Mouse (Mus musculus): ENCODE results near the gene Uhrf1. TPM values are rescaled to one million over a fixed set of nuclear protein-coding genes. Genes with fewer than 3 reads are reported as not detected.

Uhrf1 gene
- polyA plus RNA-seq, 1 experiment from 2014 or later: 110 TPM

- H3K36me3 ChIP-seq: peaks cover 21% of the 10 kb centered on the region
- H3K4me2 ChIP-seq (replicated peaks): no peak overlapping the region
- H3K4me1 ChIP-seq: 0 out of 2 replicates have a peak, but pooled peaks cover 4% of the 10 kb centered on the region
- no peak overlapping the region for H3K27ac ChIP-seq (replicated peaks)
- ATAC-seq (ENCODE audit: insufficient number of reproducible peaks, low FRiP score, low TSS enrichment, low read depth): no peak
- H3K27me3 ChIP-seq: no peaks in the 10 kb centered on the region
- WGBS: 78% methylated on average over 4 of the region's 4 CpGs
- H3K9ac ChIP-seq: no peak overlapping the region
- no peaks in the 10 kb centered on the region for H3K9me3 ChIP-seq (replicated peaks)
- no peak overlapping the region for H3K4me3 ChIP-seq (replicated peaks)
Observed at GRCm38 (mm10) chr17:56348128-56348527, 45.0 kb downstream of the Uhrf1 start.

DNA sequence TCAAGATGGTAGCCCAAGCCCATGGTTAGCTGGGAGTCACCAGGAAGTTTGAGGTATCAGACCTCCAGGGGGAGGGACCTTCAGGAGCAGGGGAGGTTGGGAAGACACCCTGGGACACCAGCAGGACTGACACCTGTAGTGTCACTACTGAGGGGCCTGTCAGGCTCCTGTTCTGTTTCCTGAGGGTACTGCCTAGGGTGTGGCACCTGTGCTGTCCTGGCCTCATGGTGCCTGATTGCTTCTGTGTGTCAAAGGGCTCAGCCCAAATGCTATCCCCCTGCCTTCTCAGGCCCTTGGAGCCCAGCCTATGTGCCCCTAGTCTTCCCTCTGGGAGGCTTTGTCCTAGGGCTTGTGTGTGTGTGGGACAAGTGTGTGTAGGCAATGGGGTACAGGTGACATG lies 45.5 kb downstream of the Uhrf1 start:
- Histone ChIP-seq H3K36me3 (peaks cover 25% of the 10 kb centered on the region), H3K27ac (replicated peaks) (no peak overlapping the region), H3K27me3 (no peaks in the 10 kb centered on the region), H3K4me1 (0 out of 2 replicates have a peak, but pooled peaks cover 4% of the 10 kb centered on the region), H3K4me3 (replicated peaks) (no peak overlapping the region), H3K9ac (no peak overlapping the region), H3K4me2 (replicated peaks) (no peak overlapping the region), H3K9me3 (replicated peaks) (no peaks in the 10 kb centered on the region)
- ATAC-seq (ENCODE audit: insufficient number of reproducible peaks, low FRiP score, low TSS enrichment, low read depth): no peak

- H3K36me3 ChIP-seq: peaks cover 43% of the 10 kb centered on the region
- H3K4me2 ChIP-seq (replicated peaks): no peak overlapping the region
- H3K4me3 ChIP-seq (replicated peaks): no peak overlapping the region
- 18% methylated on average over 2 of the region's 2 CpGs for WGBS
- H3K9ac ChIP-seq: no peak overlapping the region
- 0 out of 2 replicates have a peak, but pooled peaks have one; percentile 12 for ATAC-seq (ENCODE audit: insufficient number of reproducible peaks, low FRiP score, low TSS enrichment, low read depth)
- H3K9me3 ChIP-seq (replicated peaks): no peaks in the 10 kb centered on the region
- H3K27me3 ChIP-seq: no peaks in the 10 kb centered on the region
- H3K27ac ChIP-seq (replicated peaks): no peak overlapping the region
- H3K4me1 ChIP-seq: 0 out of 2 replicates have a peak, but pooled peaks cover 4% of the 10 kb centered on the region
Observed at GRCm38 (mm10) chr17:56350694-56351093, 47.6 kb downstream of the Uhrf1 start.

DNA sequence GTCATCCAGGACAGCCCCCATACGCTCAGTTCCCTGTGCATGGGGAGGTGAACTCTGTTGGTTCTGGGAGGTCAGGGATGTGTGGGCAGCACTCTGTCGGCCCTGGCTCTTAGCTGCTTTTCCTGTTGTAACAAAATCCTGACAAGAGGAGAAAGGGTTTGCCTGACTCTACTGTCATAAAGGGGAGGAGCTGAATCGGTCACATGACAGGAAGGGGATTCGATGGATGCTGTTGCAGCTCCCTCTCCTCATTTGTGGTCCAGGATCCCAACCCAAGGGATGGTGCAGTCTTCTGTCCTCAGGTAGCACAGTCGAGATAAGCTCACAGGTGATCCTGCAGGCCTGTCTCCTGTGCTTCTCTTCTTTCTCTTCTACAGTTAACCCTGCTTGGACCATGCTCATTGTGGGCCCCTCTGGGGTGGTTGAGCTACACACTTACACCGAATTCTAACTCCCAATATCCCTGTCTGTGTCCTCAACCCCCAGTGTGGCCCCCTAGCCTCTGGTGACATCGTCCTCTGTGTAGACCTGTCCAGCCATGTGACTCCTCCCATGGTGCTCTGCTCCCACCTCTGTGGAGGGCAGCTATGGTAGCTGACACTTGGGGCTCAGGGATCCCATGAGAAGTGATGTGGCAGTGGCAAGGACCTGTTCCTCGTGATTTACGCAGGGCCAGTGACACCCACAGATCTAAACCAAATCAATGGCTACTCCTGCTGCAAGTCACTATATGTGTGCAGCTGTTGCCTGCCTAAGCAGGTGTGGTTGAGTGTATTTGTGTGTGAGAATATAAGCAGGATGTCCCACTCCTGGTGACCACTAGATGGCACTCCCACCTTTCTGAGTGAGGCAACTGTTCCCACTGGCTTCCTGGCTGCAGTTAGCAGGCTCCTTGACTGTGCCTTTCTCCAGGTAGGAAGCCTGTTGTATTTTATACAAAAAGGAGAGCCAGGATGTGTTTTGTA lies 54.1 kb downstream of the Uhrf1 start:
- Histone ChIP-seq H3K4me1 (no peaks in the 10 kb centered on the region), H3K4me3 (replicated peaks) (no peak overlapping the region), H3K9me3 (replicated peaks) (no peaks in the 10 kb centered on the region), H3K4me2 (replicated peaks) (no peak overlapping the region), H3K27me3 (no peaks in the 10 kb centered on the region), H3K9ac (no peak overlapping the region), H3K27ac (replicated peaks) (no peak overlapping the region), H3K36me3 (peaks cover 76% of the 10 kb centered on the region)
- 0 out of 2 replicates have a peak, but pooled peaks have one; percentile 53 for ATAC-seq (ENCODE audit: insufficient number of reproducible peaks, low FRiP score, low TSS enrichment, low read depth)
- 63% methylated on average over 9 of the region's 9 CpGs for WGBS

DNA sequence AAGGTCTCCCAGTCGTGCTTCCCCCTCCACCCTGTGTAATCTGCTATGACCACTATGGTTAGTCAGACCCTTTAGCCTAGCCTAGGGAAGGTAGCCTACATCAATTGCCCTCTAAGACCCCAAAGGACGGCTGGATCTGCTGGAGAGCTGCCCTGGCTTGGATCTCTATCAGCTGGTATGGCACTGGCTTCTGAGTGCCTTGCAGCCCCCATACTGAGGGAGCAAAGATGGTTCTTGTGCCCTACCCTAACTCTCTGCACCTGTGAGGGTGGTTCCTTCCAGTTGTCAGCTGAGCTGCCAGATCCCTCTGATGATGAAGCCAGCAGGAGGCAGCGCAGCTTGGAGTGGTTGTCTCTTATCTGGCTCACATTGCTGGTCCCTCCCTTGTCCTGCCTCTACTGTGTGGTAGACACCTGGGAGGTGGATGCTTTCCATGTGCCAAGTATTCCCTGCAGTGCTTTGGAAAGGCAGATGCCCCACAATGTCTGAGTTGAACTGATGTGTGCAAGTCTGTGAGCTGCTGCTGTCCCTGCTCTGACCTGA lies 56.1 kb downstream of the Uhrf1 start:
- Histone ChIP-seq H3K4me1 (no peaks in the 10 kb centered on the region), H3K9ac (no peak overlapping the region), H3K27me3 (no peaks in the 10 kb centered on the region), H3K4me3 (replicated peaks) (no peak overlapping the region), H3K27ac (replicated peaks) (no peak overlapping the region), H3K4me2 (replicated peaks) (no peak overlapping the region), H3K9me3 (replicated peaks) (no peaks in the 10 kb centered on the region), H3K36me3 (peaks cover 67% of the 10 kb centered on the region)
- 83% methylated on average over 3 of the region's 3 CpGs for WGBS
- ATAC-seq (ENCODE audit: insufficient number of reproducible peaks, low FRiP score, low TSS enrichment, low read depth): no peak

DNA sequence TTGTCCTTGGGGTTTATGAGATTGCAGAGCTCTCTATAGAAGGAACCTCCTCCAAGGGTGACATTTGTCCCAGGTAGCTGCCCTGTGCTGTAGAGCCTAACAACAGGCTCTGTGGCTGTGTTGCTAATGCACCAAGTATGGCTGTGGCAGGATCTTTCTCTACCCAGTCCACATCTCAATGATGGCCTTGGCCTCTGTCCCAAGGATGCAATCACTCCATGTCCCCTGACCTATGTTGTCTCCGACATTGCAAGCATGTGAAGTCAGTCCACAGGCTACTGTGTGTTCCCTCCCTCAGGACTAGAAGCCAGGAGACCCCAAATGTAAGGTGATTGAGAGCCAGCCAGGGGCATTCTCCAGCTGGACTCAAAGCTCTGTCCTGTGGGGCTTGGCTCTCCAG lies 56.7 kb downstream of the Uhrf1 start:
- H3K4me1 ChIP-seq: no peaks in the 10 kb centered on the region
- H3K27ac ChIP-seq (replicated peaks): no peak overlapping the region
- ATAC-seq (ENCODE audit: insufficient number of reproducible peaks, low FRiP score, low TSS enrichment, low read depth): no peak
- no peak overlapping the region for H3K9ac ChIP-seq
- no peak overlapping the region for H3K4me2 ChIP-seq (replicated peaks)
- WGBS: 92% methylated on average over 1 of the region's 1 CpGs
- no peak overlapping the region for H3K4me3 ChIP-seq (replicated peaks)
- no peaks in the 10 kb centered on the region for H3K9me3 ChIP-seq (replicated peaks)
- H3K27me3 ChIP-seq: no peaks in the 10 kb centered on the region
- H3K36me3 ChIP-seq: peaks cover 62% of the 10 kb centered on the region

DNA sequence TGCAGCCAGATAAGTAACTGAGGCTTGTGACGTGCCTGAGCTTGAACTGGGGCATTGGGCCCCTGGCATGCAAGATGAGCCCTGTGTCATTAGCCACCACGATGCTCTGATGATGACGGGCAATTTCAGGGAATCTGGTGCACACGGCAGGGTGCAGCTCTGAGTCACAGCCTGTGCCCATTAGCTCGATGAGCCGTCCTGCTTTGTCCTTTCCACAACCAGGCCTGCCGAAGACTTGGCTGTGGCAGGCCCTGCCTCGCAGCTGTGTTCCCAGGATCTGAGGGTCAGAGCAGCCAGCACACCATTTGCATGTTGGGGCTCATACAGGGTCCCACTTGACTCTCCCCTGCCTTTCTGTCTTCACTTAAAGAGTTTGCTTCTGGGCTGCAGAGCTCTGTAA lies 57.3 kb downstream of the Uhrf1 start:
- no peaks in the 10 kb centered on the region for H3K27me3 ChIP-seq
- H3K4me1 ChIP-seq: no peaks in the 10 kb centered on the region
- WGBS: 53% methylated on average over 8 of the region's 8 CpGs
- no peaks in the 10 kb centered on the region for H3K9me3 ChIP-seq (replicated peaks)
- H3K36me3 ChIP-seq: peaks cover 62% of the 10 kb centered on the region
- no peak overlapping the region for H3K4me2 ChIP-seq (replicated peaks)
- ATAC-seq (ENCODE audit: insufficient number of reproducible peaks, low FRiP score, low TSS enrichment, low read depth): no peak
- no peak overlapping the region for H3K27ac ChIP-seq (replicated peaks)
- no peak overlapping the region for H3K4me3 ChIP-seq (replicated peaks)
- H3K9ac ChIP-seq: no peak overlapping the region

- H3K27ac ChIP-seq (replicated peaks): no peak overlapping the region
- H3K36me3 ChIP-seq: peaks cover 56% of the 10 kb centered on the region
- no peak overlapping the region for H3K4me3 ChIP-seq (replicated peaks)
- no peaks in the 10 kb centered on the region for H3K27me3 ChIP-seq
- no peak overlapping the region for H3K4me2 ChIP-seq (replicated peaks)
- H3K9me3 ChIP-seq (replicated peaks): no peaks in the 10 kb centered on the region
- peaks cover 4% of the 10 kb centered on the region; the same call in 1 of the 2 replicates for H3K4me1 ChIP-seq
- WGBS: 84% methylated on average over 2 of the region's 2 CpGs
- ATAC-seq (ENCODE audit: insufficient number of reproducible peaks, low FRiP score, low TSS enrichment, low read depth): no peak
- no peak overlapping the region for H3K9ac ChIP-seq
Observed at GRCm38 (mm10) chr17:56361542-56361941, 58.4 kb downstream of the Uhrf1 start.

GRCm38 (mm10) chr17:56365791-56366673 lies 62.9 kb downstream of the Uhrf1 start:
- 63% methylated on average over 7 of the region's 7 CpGs for WGBS
- Histone ChIP-seq H3K9ac (no peak overlapping the region), H3K27ac (replicated peaks) (no peak overlapping the region), H3K4me2 (replicated peaks) (no peak overlapping the region), H3K27me3 (no peaks in the 10 kb centered on the region), H3K4me3 (replicated peaks) (no peak overlapping the region), H3K36me3 (peaks cover 63% of the 10 kb centered on the region), H3K4me1 (peaks cover 4% of the 10 kb centered on the region; the same call in 1 of the 2 replicates), H3K9me3 (replicated peaks) (no peaks in the 10 kb centered on the region)
- ATAC-seq (ENCODE audit: insufficient number of reproducible peaks, low FRiP score, low TSS enrichment, low read depth): no peak

GRCm38 (mm10) chr17:56368291-56368790 lies 65.2 kb downstream of the Uhrf1 start:
- WGBS: 92% methylated on average over 6 of the region's 6 CpGs
- H3K4me2 ChIP-seq (replicated peaks): no peak overlapping the region
- H3K4me3 ChIP-seq (replicated peaks): no peak overlapping the region
- no peak overlapping the region for H3K27ac ChIP-seq (replicated peaks)
- no peaks in the 10 kb centered on the region for H3K27me3 ChIP-seq
- H3K36me3 ChIP-seq: peaks cover 66% of the 10 kb centered on the region
- H3K4me1 ChIP-seq: peaks cover 4% of the 10 kb centered on the region; the same call in 1 of the 2 replicates
- ATAC-seq (ENCODE audit: insufficient number of reproducible peaks, low FRiP score, low TSS enrichment, low read depth): no peak
- no peaks in the 10 kb centered on the region for H3K9me3 ChIP-seq (replicated peaks)
- no peak overlapping the region for H3K9ac ChIP-seq

DNA sequence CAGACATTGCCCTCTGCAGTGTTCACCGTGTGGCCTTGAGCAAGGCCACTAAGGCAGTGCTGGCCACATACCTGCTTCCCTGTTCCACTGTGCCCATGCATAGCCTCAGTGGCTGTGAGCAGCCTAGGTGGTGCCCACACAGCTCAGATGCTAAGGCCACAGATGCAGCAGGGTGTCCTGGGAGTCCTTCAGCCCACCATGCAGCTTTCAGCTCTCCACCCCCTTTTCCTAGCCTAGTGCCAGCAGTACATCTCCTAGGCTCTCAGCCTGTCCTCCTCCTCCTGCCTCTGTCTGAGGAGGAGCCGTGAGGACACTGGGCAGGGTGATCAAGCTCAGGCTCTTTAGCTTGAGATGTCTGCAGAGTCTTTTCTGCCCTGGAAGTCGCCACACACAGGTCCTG lies 67.0 kb downstream of the Uhrf1 start:
- no peak for ATAC-seq (ENCODE audit: insufficient number of reproducible peaks, low FRiP score, low TSS enrichment, low read depth)
- Histone ChIP-seq H3K27me3 (no peaks in the 10 kb centered on the region), H3K9me3 (replicated peaks) (no peaks in the 10 kb centered on the region), H3K4me3 (replicated peaks) (no peak overlapping the region), H3K4me2 (replicated peaks) (no peak overlapping the region), H3K4me1 (peaks cover 4% of the 10 kb centered on the region; the same call in 1 of the 2 replicates), H3K36me3 (peaks cover 75% of the 10 kb centered on the region), H3K9ac (no peak overlapping the region), H3K27ac (replicated peaks) (no peak overlapping the region)
- WGBS: 96% methylated on average over 3 of the region's 3 CpGs

Data from embryonic facial prominence, embryonic 15.5 days (tissue).